Mouse (Mus musculus) ES-Bruce4 (cell line): ENCODE results near the gene Gm28051. TPM values are rescaled to one million over a fixed set of nuclear protein-coding genes. Genes with fewer than 3 reads are reported as not detected.

Experiments used
- H3K27ac ChIP-seq: 2 replicates; pipeline ENCODE4 v1.5.1; 2012; ENCODE audit warnings: low read length, inconsistent platforms; ENCODE audit not compliant: insufficient read depth
- H3K27me3 ChIP-seq: 2 replicates; pipeline ENCODE4 v1.6.1; 2012; ENCODE audit warnings: mild to moderate bottlenecking, low read length, inconsistent platforms; ENCODE audit not compliant: control insufficient read depth, poor library complexity, insufficient read depth, severe bottlenecking
- H3K36me3 ChIP-seq: 2 replicates; pipeline ENCODE4 v1.6.1; 2012; ENCODE audit warnings: inconsistent platforms, mild to moderate bottlenecking, low read length, moderate library complexity; ENCODE audit not compliant: control insufficient read depth, poor library complexity, insufficient read depth, severe bottlenecking
- H3K4me1 ChIP-seq: one replicate; pipeline ENCODE4 v1.8.1; 2011; ENCODE audit warnings: low read length; ENCODE audit not compliant: control insufficient read depth, insufficient read depth
- H3K4me3 ChIP-seq: 2 replicates; pipeline ENCODE4 v1.5.1; 2011; ENCODE audit warnings: low read depth, mild to moderate bottlenecking, low read length
- H3K9ac ChIP-seq: 2 replicates; pipeline ENCODE4 v1.6.1; 2012; ENCODE audit warnings: low read depth, mild to moderate bottlenecking, inconsistent platforms; ENCODE audit not compliant: poor library complexity, severe bottlenecking
- H3K9me3 ChIP-seq: replicated peaks from 2 replicates; pipeline ENCODE4 v1.6.1; 2012; ENCODE audit warnings: mild to moderate bottlenecking, low read length, inconsistent platforms; ENCODE audit not compliant: control insufficient read depth, poor library complexity, insufficient read depth, severe bottlenecking
- CTCF ChIP-seq: IDR thresholded peaks from one replicate; pipeline ENCODE4 v1.8.1; 2011; ENCODE audit warnings: low read depth, low read length
- EP300 ChIP-seq: IDR thresholded peaks from 2 replicates; pipeline ENCODE4 v1.6.1; 2011; ENCODE audit warnings: low read depth, low read length; ENCODE audit not compliant: insufficient read depth
- POLR2A ChIP-seq: IDR thresholded peaks from one replicate; pipeline ENCODE4 v1.8.1; 2011; ENCODE audit warnings: low read length; ENCODE audit not compliant: insufficient read depth
- polyA plus RNA-seq: library from polyadenylated mRNA; stranded (reverse); fragments of >200 nt; gene quantifications from 2 replicates; pipeline ENCODE4 v1.2.4, GENCODE M21; 2011; ENCODE audit warnings: low read depth; ENCODE audit not compliant: missing spikeins, insufficient read depth, insufficient read length

The Gm28051 gene
- polyA plus RNA-seq, 1 experiment = not detected

GRCm38 (mm10) chr12:102705906-102706640, 51.5 kb downstream of the Gm28051 start:
- Histone ChIP-seq H3K27me3 (no peaks in the 10 kb centered on the region), H3K4me1 (peaks cover 14% of the 10 kb centered on the region), H3K27ac (peak overlapping the region; percentile 80), H3K36me3 (no peaks in the 10 kb centered on the region), H3K4me3 (no peak overlapping the region), H3K9me3 (no peaks in the 10 kb centered on the region), H3K9ac (peak overlapping the region; percentile 80)
- no peak for TF ChIP-seq EP300
- no peak for TF ChIP-seq CTCF
- no peak for TF ChIP-seq POLR2A

- Histone ChIP-seq H3K9ac (peak overlapping the region; percentile 80), H3K4me3 (peak overlapping the region; percentile 75), H3K9me3 (no peaks in the 10 kb centered on the region), H3K36me3 (no peaks in the 10 kb centered on the region), H3K4me1 (peaks cover 12% of the 10 kb centered on the region), H3K27me3 (no peaks in the 10 kb centered on the region), H3K27ac (peak overlapping the region; percentile 80)
- TF ChIP-seq CTCF = peak; percentile 52
- TF ChIP-seq EP300 = no peak
- TF ChIP-seq POLR2A = no peak
Measured at GRCm38 (mm10) chr12:102705216-102705871, 52.2 kb downstream of the Gm28051 start.

- TF ChIP-seq CTCF (no peak), POLR2A (no peak), EP300 (no peak)
- Histone ChIP-seq H3K4me3 (peak within 1 kb of the TSS; percentile 99), H3K9me3 (no peaks in the 10 kb centered on the region), H3K9ac (peak within 1 kb of the TSS; percentile 80), H3K27me3 (no peaks in the 10 kb centered on the region), H3K36me3 (no peaks in the 10 kb centered on the region), H3K27ac (peak within 1 kb of the TSS; percentile 80), H3K4me1 (peaks cover 14% of the 10 kb centered on the region)
Measured at GRCm38 (mm10) chr12:102704457-102705198, 52.9 kb downstream of the Gm28051 start, which contains the start of gene Itpk1. Gene Itpk1, minus strand, starts transcription at chr12:102704930.

GRCm38 (mm10) chr12:102703921-102704408, 53.6 kb downstream of the Gm28051 start:
- Histone ChIP-seq H3K4me3 (peak overlapping the region; percentile 99), H3K9ac (peak overlapping the region; percentile 80), H3K27me3 (no peaks in the 10 kb centered on the region), H3K9me3 (no peaks in the 10 kb centered on the region), H3K27ac (0 out of 2 replicates have a peak overlapping the region, but pooled peaks have one; percentile 2), H3K36me3 (no peaks in the 10 kb centered on the region), H3K4me1 (peaks cover 15% of the 10 kb centered on the region)
- no peak for TF ChIP-seq EP300
- no peak for TF ChIP-seq CTCF

- Histone ChIP-seq H3K4me1 (peaks cover 16% of the 10 kb centered on the region), H3K27ac (0 out of 2 replicates have a peak overlapping the region, but pooled peaks have one; percentile 8), H3K4me3 (peak overlapping the region; percentile 99), H3K27me3 (no peaks in the 10 kb centered on the region), H3K36me3 (no peaks in the 10 kb centered on the region), H3K9ac (peak overlapping the region; percentile 80), H3K9me3 (no peaks in the 10 kb centered on the region)
- no peak for TF ChIP-seq EP300
- no peak for TF ChIP-seq CTCF
- TF ChIP-seq POLR2A = no peak
Measured at GRCm38 (mm10) chr12:102703441-102703840, 54.1 kb downstream of the Gm28051 start.
